Mouse (Mus musculus): Measurements from ENCODE around the gene Fam19a3.
"Not testable (repeated sequence)": the region's sequence is repeated elsewhere in the genome, so short reads cannot be mapped to it uniquely, and the experiment has no call there.

Fam19a3 gene

DNA sequence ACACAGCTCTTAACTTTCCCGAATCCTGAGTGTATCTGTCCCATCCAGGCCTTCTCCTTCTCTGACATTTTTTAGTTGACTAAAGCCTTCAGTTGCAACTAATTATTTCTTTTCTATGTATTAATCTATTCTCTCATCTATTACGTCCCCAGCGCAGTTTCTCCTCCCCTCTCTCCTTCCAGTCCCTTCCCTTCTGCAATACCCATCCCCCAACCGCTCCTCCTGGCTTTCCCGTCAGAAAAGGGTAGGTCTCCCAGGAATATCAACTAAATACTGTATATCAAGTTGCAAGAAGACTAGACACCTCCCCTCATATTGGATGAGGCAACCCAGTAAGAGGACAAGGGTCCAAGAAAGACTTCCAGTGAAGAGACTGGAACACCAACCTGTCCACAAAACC is 22.8 kb downstream of the Fam19a3 start:
- DNase-seq = no peak

DNA sequence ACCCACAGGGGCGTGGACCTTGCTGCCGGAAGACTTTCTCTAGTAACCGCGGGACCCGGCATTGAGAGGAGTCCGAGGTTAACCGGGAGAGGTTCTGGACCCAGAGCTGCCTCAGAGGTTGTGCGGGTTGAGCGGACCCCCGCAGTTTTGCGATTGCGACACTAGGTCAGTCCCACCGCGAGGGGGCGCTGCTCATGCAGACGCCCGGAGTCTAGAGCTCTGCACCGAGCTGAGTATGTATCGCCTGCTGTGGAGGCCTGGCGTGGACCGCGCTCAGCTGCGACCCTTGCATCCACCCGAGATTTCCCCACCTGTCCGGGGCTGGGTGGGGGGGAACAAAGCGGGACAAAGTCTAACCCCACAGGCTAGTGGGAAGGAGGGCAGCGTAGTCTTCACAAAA is 23.2 kb downstream of the Fam19a3 start:
- DNase-seq = peak; percentile 65 to 73

DNA sequence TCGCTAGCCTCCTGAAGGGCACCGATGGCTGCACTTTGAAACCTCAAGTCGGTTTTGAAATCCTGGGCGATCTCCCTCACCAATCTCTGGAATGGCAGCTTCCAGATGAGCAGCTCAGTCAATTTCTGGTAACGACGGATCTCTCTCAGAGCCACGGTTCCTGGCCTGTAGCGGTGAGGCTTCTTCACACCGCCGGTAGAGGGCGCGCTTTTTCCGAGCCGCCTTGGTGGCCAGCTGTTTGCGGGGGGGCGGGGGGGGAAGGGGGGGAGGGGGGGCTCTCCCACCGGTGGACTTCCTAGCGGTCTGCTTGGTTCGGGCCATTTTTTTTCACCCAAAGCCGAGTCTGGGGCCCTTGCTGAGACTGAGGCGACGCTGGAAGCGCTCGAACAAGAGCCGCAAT is 28.8 kb downstream of the Fam19a3 start:
- DNase-seq = not testable (repeated sequence)

DNA sequence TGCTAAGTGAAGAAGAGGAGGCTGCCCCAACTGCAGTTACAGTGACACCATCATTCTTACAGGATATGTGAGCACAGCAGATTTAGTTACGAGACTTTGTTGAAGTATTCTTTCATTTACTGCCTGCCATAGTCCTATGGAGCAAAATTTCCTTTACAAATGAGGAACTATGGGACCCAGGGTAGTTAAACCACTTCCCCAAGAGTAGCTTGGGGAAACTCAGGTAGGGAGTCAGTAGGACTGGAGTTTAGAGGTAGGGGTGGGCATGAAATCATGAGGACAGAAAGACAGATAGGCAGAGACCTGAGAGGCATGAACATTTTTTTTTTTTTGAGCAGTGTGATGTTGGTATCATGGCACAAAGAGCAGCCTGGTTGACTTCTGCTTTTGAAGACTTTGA is 37.8 kb downstream of the Fam19a3 start:
- DNase-seq = no peak

DNA sequence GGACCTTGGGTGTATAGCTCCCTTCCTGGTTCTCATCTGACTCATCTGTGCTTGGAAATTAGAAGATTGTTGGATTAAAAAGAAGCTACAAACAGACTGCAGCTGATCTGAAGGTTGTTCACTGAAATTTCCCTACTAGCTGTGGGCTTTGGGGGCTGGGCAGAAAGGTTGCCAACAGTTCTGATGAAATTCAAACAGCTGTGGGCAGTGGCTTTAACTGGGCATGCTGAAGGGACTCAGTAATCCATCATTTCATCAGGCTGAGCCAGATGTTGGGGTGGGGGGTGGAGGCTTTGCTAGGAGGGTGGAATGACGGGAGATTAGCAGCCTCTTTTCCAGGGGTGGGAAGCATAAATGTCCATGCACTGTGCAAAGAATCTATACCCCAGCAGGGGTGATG is 38.5 kb downstream of the Fam19a3 start:
- DNase-seq = no peak

DNA sequence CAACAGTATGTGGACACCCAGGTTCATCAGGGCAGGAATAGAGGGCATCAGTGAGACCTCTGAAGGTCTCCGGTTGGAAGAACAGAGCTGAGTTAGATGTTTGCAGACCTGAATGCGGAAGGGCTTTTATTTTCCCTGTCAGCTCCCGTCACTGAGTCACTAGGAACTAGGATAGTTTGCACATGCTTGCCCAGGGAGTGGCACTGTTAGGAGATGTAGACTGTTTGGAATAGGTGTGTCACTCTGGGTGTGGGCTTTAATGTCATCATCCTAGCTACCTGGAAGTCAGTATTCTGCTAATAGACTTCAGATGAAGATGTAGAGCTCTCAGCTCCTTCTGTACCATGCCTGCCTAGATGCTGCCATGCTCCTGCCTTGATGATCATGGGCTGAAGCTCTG is 39.7 kb downstream of the Fam19a3 start:
- no peak for DNase-seq

DNA sequence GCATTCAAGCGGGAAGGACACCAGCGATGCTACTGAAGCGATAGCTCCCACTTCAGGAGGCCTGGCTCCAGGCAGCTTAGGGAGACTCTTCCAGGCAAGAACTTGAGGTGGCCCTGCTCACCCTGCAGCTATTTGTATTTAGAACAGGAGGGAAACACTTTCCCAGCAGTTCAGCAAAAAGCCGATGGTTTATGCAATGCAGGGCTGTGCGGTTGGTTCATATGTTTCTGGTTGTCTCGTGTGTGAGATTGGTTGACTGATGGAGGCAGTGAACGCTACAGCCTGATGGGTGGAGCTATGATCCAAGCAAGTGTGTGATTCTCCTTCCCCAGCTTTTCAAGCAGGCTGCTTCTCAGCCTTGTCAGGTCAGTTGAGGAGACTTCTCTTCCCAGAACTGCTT is 47.0 kb downstream of the Fam19a3 start:
- no peak for DNase-seq

DNA sequence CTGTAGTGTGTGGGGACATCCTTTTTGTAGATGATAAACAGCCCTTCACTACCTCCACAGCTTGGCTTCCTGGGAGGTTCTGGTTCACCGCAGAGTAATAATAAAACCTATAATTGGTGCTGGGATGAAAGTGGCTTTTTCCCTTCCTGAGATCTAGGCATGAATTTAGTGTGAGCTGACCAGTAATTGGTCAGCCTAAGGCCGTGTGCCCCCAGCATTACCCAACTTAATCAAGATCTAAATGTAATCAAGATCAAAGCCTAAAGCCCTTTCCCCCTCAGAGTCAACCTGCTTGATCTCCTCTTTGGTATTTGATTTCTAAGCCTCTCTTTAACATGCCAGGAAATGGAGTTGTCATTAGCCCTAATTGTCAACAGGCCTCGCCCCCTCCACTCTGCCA is 48.7 kb downstream of the Fam19a3 start:
- DNase-seq = no peak

DNA sequence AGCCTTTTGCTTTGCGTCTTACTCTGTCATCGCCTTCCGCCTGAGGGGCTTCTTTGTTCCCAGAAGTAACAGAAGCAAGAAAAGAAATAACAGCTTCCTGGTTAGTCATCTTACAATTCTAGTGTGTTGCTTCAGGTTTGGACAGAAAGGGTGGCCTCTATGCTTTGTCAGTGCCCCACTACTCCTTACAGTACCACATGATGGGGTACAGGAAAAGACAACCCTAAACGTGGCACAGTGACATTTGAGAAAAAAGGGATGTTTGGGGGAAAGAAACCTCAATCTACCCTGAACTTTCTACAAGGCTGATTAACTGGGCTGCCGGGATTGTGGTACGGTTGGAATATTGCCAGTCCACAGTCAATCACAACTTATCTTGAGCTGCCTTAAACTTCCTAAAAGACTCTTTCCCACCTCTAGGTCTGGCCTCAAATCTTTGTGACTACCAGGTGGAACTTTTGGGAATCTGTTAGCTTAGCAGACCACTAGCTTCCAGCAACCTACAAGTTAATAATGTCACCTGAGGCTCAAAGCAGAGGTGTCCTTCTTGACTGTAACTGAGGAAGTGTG is 52.3 kb downstream of the Fam19a3 start:
- DNase-seq = no peak

Measured in cerebellum, postnatal 36 days (tissue).